Mouse (Mus musculus): Measurements from ENCODE around the gene Znhit1.
"Not testable (repeated sequence)": the region's sequence is repeated elsewhere in the genome, so short reads cannot be mapped to it uniquely, and the experiment has no call there.

Znhit1 gene

DNA sequence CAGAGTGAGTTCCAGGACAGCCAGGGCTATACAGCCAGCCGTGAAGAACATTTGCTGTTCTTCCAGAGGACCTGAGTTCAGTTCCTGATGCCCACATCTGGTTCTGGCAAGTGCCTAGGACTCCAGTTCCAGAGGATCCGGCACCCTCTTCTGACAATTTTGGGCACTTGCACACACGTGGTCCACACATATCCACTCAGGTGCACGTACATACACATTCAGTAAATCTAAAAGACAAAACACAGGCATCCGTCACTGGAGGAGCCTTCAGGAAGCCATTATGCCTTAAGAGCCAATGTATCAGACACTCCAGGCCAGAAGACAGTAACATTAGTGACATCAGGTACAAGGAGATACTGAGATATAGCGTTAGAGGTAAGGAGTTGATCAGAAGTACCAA, 37.3 kb downstream of the Znhit1 start:
- no peak for DNase-seq

GRCm38 (mm10) chr5:136949551-136950336, 38.1 kb downstream of the Znhit1 start:
- not testable (repeated sequence) for DNase-seq

DNA sequence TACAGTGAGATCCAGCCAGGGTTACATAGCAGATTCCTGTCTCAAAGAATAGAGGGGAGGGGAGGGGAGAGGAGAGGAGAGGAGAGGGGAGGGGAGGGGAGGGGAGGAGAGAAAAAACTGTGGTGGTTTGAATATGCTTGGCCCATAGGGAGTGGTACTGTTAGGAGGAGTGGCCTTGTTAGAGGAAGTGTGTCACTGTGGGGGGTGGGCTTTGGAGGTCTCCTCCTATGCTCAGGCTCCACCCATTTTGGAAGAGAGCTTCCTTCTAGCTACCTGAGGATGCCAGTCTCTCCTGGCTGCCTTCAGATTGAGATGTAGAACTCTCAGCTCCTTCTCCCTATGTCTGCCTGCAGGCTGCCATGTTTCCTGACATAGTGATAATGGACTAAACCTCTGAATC, 39.9 kb downstream of the Znhit1 start:
- DNase-seq: no peak

GRCm38 (mm10) chr5:136945084-136945483, 42.7 kb downstream of the Znhit1 start:
- no peak for DNase-seq

DNA sequence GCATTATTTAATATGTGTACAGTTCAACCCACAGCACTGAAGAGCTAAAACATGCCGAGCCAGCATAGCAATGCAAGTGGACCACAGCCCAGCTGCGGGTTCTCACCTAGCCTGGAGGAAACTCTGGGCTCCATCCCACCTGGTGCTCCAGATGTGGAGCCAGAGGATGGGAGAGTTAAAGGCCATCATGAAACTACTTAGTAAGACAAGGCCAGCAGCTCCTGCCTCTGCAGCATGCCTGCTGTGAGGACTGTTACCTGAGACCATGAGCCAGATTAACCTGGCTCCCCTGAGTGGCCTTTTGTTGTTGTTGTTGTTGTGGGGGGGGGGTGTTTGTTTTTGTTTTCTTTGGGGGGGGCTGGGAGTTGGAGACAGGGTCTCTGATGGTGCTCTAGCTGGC, 44.4 kb downstream of the Znhit1 start:
- no peak for DNase-seq

DNA sequence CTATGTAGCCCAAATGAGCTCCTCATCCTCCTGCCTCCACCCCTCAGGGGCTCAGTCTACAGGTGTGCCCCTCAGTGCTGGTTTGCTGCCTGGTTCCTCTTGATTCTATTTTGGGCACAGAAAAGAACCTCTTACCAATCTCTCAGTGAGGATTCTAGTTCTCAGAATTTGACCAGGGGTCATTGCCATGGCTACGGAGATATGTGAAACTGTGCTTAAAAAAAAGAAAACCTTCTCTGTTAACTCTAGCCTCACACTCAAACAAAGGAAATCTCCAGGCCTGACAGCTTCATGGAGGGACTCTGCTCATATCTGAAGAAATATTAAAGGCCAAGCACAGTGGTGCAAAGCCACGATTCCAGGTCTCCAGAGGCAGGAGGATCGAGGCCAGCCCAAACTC, 45.0 kb downstream of the Znhit1 start:
- DNase-seq: no peak

DNA sequence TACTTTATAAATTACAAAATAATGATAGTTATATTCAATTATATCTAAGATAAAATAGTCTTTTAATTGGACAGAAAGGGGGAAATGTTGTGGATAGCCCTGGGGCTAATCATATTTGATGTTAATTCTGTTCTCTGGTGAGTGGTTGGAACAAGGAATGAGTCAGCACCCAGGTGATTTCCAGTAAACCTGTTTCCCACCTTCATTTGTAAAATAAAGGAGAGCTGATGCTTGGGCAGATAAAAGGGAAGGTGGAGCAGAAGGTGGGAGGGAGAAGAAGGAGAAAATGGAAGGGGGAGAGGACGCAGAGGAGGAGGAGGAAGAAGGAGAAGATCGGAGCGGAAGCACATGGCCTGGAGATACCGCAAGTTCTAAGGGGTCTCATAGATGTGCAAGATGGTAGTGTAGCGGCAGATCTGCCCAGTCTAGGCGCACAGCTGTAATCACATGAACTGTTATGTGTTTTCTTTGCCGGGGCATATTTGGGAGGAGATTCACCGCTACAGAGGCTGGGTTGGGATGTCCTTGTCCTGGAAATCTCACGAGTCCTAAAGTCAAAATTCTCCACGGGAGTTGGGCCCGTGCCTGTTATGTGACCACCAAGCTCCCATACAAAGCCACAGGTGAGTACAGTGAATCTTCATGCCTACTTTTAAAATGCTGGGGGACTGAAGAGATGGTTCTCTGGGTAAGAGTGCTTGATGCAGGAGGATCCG, 46.8 kb downstream of the Znhit1 start:
- no peak for DNase-seq

DNA sequence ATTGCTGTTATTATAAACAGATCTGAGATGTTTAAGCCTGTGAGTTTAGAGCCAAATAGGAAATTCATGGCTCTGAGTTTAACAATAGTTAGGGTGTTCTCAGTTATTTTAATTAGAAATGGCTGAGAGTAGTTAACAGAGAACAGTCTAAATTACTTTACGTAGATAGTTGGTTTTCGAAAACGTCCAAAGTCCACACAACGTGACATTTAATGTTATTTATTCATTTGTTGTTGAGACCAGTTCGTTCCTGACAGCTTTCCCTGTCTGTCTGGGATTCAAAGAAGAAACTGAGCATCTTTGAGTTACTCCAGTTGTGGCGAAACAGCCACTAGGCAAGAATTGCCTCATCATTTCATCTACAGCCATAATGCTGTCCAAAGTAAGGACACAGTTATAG, 47.8 kb downstream of the Znhit1 start:
- DNase-seq: not testable (repeated sequence)

DNA sequence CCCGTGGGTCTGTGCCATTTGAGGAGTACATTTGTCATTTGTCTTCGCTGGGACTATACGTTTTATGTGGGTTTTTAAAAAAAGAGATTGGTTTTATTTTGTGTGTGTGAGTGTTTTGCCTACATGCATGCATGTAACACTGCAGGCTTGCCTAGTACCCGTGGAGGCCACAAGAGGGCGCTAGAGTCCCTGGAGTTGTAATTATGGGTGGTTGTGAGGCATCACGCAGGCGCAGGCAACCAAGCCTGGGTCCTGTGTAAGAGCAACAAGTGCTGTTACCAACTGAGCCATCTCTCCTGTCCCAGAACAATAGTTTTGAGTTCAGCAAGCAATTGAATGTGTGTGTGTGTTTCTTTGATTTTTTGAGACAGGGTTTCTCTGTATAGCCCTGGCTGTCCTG, 48.5 kb downstream of the Znhit1 start:
- DNase-seq: no peak

GRCm38 (mm10) chr5:136937621-136938020, 50.2 kb downstream of the Znhit1 start:
- no peak for DNase-seq

GRCm38 (mm10) chr5:136936750-136937149, 51.1 kb downstream of the Znhit1 start:
- no peak for DNase-seq

- no peak for DNase-seq
Observed at GRCm38 (mm10) chr5:136935905-136936695, 51.7 kb downstream of the Znhit1 start.

DNA sequence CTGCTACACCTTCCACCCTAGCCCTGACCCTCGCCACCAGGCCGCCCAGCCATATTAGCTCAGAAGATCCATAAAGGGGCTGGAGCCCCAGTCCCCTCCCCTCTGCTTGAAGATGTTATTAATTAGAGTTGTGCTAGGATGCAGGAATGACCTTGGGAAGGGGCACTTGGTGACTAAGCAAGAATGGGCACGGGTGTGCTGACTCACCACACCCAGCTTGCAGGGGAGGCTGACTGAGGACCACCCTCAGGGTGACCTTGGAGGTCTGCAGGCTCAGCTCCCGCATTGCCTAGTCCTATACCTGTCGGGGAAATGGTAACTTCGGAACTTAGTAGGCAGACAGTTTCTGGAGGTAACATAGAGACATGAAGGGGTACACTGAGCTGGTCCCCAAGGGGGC, 53.9 kb downstream of the Znhit1 start:
- DNase-seq: no peak

DNA sequence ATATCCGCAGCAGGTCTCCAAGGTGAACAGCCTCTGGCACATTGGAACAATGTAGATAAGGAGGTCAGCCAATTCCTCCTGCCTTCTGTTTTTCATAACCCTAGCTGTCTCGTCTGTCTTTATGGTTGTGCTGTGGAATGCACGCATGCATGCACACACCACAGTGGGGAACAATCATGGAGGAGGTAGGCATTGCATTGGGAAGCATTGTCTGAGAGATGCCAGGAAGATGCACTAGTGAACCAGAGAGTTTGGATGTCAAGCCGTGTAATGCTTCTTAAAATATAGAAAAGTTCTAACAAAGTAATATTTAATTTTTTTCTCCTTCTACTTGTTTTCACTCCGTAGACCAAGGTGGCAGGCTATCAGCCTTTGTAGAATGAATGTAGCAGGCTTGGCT, 54.9 kb downstream of the Znhit1 start:
- DNase-seq: no peak
